8 mouse cellular contexts compared by ENCODE assay signal in the genomic region with DNA sequence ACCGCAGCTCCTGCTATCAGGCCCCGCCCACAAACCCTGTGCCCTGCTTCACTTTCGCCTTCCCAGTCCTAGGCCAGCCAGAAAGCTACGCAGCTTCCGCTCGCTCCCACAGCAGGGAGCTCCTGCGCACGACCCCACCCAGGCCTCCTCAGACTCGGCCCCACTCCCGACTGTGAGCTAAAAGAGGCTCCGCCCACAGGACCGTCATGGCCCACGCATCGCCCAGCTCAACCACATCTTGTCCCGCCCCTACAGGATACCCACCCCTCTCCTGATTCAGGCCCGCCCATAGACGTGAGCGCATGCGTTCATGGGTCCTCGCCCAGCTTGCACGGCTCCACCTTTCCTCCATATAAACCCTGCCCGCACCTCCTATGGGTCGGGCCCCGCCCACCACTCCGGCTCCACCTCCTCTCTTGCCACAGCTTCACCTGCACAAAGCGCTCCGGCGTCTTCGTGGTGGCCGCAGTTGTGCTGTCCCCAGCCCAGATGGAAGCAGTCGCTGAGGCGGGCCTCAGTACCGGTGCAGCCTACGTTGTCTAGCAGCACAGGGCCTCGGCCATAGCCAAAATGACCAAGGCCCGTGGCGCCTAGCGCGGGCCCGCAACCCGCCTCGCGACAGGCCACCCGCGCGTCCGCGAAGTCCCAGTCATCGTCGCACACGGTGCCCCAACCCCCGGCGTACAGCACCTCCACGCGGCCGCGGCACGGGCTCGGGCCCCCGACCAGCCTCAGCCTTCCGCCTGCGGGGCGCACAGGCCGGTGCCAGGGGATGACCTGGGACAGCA. TPM values are rescaled to one million over a fixed set of nuclear protein-coding genes. Genes with fewer than 3 reads are reported as not detected.
A peak's percentile ranks its signal among the peaks of the same experiment; 100 is the strongest.
DNase-seq lines count a peak whose midpoint lies in the region; ATAC-seq and TF ChIP-seq lines count a peak whose summit lies in the region.

No protein-coding gene starts in this region.

- no peaks in the 10 kb centered on the region for H3K9me3 ChIP-seq in hindbrain, postnatal 0 days (ENCODE audit: low read length)

- WGBS in hindbrain, postnatal 0 days = under 1% methylated on average over 64 of the region's 64 CpGs

- peak overlapping the region; percentile 90 for H3K9ac ChIP-seq in hindbrain, postnatal 0 days (replicated peaks; ENCODE audit: low read length)

- H3K4me3 ChIP-seq in gastrocnemius, adult 2 months = peak overlapping the region; percentile 90
- peak overlapping the region; percentile 56 for H3K4me3 ChIP-seq in hindbrain, postnatal 0 days (ENCODE audit: low read length)
- peak overlapping the region; percentile 87 for H3K4me3 ChIP-seq in left cerebral cortex, adult 2 months

- peak overlapping the region; percentile 99 for H3K27ac ChIP-seq in gastrocnemius, adult 2 months
- peak overlapping the region; percentile 97 for H3K27ac ChIP-seq in hindbrain, postnatal 0 days
- peak overlapping the region; percentile 98 for H3K27ac ChIP-seq in left cerebral cortex, adult 2 months

- peak; percentile 79 for ATAC-seq in common myeloid progenitor, adult 5-6 weeks (replicated peaks; ENCODE audit: low read depth, poor library complexity, severe bottlenecking)
- peak; percentile 96 for ATAC-seq in hindbrain, postnatal 0 days
- peak; percentile 78 for ATAC-seq in megakaryocyte, adult 5-6 weeks (ENCODE audit: poor library complexity, severe bottlenecking)

- DNase-seq in ZHBTc4 (ENCODE audit: low read depth, low spot score) = peak; percentile 100
- DNase-seq in gastrocnemius, adult 2 months = peak; percentile 99
- peak; percentile 99 for DNase-seq in hindbrain, postnatal 0 days (ENCODE audit: low spot score)
- DNase-seq in left cerebral cortex, adult 2 months (ENCODE audit: extremely low spot score in 1 of 2, low spot score in 2 of 2) = peak; percentile 92 to 96
- peak; percentile 95 to 97 for DNase-seq in right cerebral cortex, adult 2 months (ENCODE audit: low spot score in 2 of 2)
- peak; percentile 99 for DNase-seq in urinary bladder, postnatal 14 days (ENCODE audit: low spot score)

- peak; percentile 32; the same call in 1 of the 2 replicates for TF ChIP-seq CTCF in gastrocnemius, adult 2 months (IDR thresholded peaks at IDR 0.05)
- peak; percentile 31; the same call in 1 of the 2 replicates for TF ChIP-seq CTCF in hindbrain, postnatal 0 days (IDR thresholded peaks at IDR 0.05; ENCODE audit: low read depth)
- TF ChIP-seq CTCF in left cerebral cortex, adult 2 months (IDR thresholded peaks at IDR 0.05) = no peak; the same call in none of the 2 replicates

- no peaks in the 10 kb centered on the region for H3K36me3 ChIP-seq in hindbrain, postnatal 0 days (ENCODE audit: insufficient read depth, low read length)

- peak overlapping the region; percentile 90 for H3K4me2 ChIP-seq in hindbrain, postnatal 0 days (ENCODE audit: low read depth, low read length)

- intact Hi-C loops in gastrocnemius, adult 2 months (cut with DNase I) = loop anchor here (2.0 kb wide), 2 partner anchors 28 to 58 kb away; a partner anchor contains a TSS
- intact Hi-C loops in left cerebral cortex, adult 2 months (cut with DNase I) = loop anchor here (1.0 to 2.0 kb wide), 2 partner anchors 28 to 58 kb away; a partner anchor contains a TSS

- H3K27me3 ChIP-seq in hindbrain, postnatal 0 days (ENCODE audit: insufficient read depth, low read length) = no peaks in the 10 kb centered on the region

- H3K4me1 ChIP-seq in hindbrain, postnatal 0 days (ENCODE audit: insufficient read depth, low read length) = peaks cover 6% of the 10 kb centered on the region; the same call in 1 of the 2 replicates

RNA-seq across cellular contexts. Expression of a gene that starts 11.6 kb away (rescaled TPM):
- total RNA-seq in common myeloid progenitor, adult 5-6 weeks (2017) = 1.0 and 1.3 TPM in 2 replicates
- total RNA-seq in gastrocnemius, adult 2 months (2021) = under 1 TPM; 0.22 to 0.59 TPM
- 6.5 and 18.9 TPM in 2 replicates for total RNA-seq in hindbrain, postnatal 0 days (2014; rRNA removed)
- 3.6 and 3.8 TPM in 2 replicates for polyA plus RNA-seq in hindbrain, postnatal 0 days (2015; fragmentation: Nextera tagmentation; extraction: Ambion mirVana)
- 1 to 10 TPM; 1.3 to 1.5 TPM for total RNA-seq in left cerebral cortex, adult 2 months (2021)
- 17.1 and 19.9 TPM in 2 replicates for total RNA-seq in megakaryocyte, adult 5-6 weeks (2015)
- 6.0 and 7.4 TPM in 2 replicates for total RNA-seq in megakaryocyte, adult 5-6 weeks (2017)

RNA-seq across cellular contexts. Expression of a gene that starts 17.2 kb away (rescaled TPM):
- total RNA-seq in common myeloid progenitor, adult 5-6 weeks (2017) = not detected in 2 replicates
- total RNA-seq in gastrocnemius, adult 2 months (2021) = not detected
- 0.10 TPM in 1 of 2 replicates, not detected in the other for total RNA-seq in hindbrain, postnatal 0 days (2014; rRNA removed)
- polyA plus RNA-seq in hindbrain, postnatal 0 days (2015; fragmentation: Nextera tagmentation; extraction: Ambion mirVana) = 0.18 and 0.39 TPM in 2 replicates
- not detected for total RNA-seq in left cerebral cortex, adult 2 months (2021)
- total RNA-seq in megakaryocyte, adult 5-6 weeks (2015) = 0.20 TPM in 1 of 2 replicates, not detected in the other
- total RNA-seq in megakaryocyte, adult 5-6 weeks (2017) = not detected in 2 replicates

RNA-seq across cellular contexts. Expression of a gene that starts 28.3 kb away (rescaled TPM):
- total RNA-seq in common myeloid progenitor, adult 5-6 weeks (2017) = 79.8 and 122 TPM in 2 replicates
- total RNA-seq in gastrocnemius, adult 2 months (2021) = 100 to 1,000 TPM; 289 to 303 TPM
- total RNA-seq in hindbrain, postnatal 0 days (2014; rRNA removed) = 334 and 336 TPM in 2 replicates
- 734 and 782 TPM in 2 replicates for polyA plus RNA-seq in hindbrain, postnatal 0 days (2015; fragmentation: Nextera tagmentation; extraction: Ambion mirVana)
- 1,000 to 10,000 TPM; 1,191 to 1,224 TPM for total RNA-seq in left cerebral cortex, adult 2 months (2021)
- total RNA-seq in megakaryocyte, adult 5-6 weeks (2015) = 124 and 141 TPM in 2 replicates
- 72.4 and 88.1 TPM in 2 replicates for total RNA-seq in megakaryocyte, adult 5-6 weeks (2017)

RNA-seq across cellular contexts. Expression of a gene that starts 31.9 kb away (rescaled TPM):
- total RNA-seq in common myeloid progenitor, adult 5-6 weeks (2017) = 4.8 and 5.9 TPM in 2 replicates
- 1 to 10 TPM; 6.5 to 8.2 TPM for total RNA-seq in gastrocnemius, adult 2 months (2021)
- total RNA-seq in hindbrain, postnatal 0 days (2014; rRNA removed) = 23.5 and 28.6 TPM in 2 replicates
- polyA plus RNA-seq in hindbrain, postnatal 0 days (2015; fragmentation: Nextera tagmentation; extraction: Ambion mirVana) = 17.4 and 17.9 TPM in 2 replicates
- total RNA-seq in left cerebral cortex, adult 2 months (2021) = 1 to 10 TPM; 8.0 to 9.5 TPM
- 26.3 and 30.3 TPM in 2 replicates for total RNA-seq in megakaryocyte, adult 5-6 weeks (2015)
- 10.9 and 12.4 TPM in 2 replicates for total RNA-seq in megakaryocyte, adult 5-6 weeks (2017)

Comparison
In these comparisons a context has a peak if more than half of its experiments do, and no peak if none do; other contexts are left out.
1. Peak in every context shown above with its lines: DNase-seq, ATAC-seq, H3K4me3 ChIP-seq and H3K27ac ChIP-seq.